Mouse (Mus musculus): Measurements from ENCODE around the gene Sipa1l2.

Gene Sipa1l2

DNA sequence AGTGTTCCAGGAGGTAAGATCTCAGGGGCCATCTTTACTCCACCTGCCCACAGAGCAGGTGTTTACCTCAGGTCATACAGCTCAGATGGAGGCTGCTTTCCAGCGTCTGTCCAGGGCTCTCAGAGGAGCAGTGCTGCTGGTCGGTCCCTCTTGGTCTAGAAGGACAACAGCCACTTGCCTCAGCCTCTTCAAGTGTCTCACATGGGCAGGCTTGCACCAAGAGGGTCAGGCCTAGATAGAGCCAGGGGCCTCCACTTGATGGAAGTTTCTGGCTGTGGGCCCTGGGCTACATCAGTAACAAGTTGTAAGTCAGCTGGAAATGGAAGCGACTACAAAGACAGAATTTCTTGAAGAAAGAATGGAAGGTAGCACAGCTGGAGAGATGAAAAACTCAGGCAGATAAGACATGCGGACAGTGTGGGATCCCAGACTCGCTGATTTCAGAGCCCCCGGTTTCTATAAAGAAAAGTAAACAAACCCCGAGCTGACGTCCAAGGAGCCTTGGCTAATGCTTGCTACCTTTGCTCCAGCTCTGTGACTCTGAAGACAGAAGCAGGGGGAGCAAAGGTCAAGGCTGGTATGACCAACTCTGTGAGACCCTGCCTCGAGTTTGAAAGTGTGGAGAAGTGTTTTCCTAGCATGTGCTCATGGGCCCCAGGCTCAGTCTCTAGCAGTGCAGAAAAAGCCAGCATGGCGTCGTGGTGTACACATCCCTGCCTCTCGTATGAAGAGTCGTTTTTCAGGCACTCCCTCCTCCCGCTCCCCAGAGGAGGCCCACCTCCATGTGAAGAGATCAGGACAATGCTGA is 58.5 kb downstream of the Sipa1l2 start:
- DNase-seq, result no peak

DNA sequence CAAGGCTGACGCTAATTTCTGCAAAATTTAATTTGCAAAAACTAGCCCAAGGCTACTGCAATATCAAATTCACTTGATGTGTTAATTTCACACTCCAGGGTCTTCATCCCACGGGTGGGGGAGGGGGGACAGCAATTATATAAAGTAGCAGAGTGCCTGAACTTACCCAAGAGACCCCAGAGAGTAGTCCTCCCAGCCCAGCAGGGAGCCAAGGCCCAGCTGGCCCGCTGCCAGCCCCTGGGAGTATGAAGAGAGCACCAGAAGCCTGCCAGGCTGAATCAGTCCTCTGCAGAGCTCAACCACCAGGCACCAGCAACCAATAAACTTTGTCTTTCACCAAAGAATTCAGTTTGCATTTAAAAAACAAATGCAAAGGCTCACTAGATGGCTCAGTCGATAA is 59.8 kb downstream of the Sipa1l2 start:
- no peak for DNase-seq

DNA sequence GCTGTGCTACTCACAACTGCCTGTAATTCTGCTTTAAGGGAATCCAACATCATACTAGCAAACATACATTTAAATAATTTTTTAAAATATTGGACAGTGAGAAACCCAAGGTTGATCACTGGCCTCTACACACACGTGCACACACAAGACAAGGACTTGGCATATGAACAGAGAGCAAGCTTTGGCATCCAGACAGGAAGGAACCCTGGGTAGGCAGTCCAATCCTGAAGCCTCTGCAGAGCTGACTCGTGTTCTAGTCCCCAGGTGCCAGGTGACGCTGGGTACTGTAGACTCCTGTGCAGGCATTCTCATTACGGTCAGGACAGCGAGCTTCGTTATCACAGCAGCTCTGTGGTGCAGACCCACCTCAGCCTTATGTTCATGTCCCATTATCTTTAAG is 60.4 kb downstream of the Sipa1l2 start:
- DNase-seq, result no peak

DNA sequence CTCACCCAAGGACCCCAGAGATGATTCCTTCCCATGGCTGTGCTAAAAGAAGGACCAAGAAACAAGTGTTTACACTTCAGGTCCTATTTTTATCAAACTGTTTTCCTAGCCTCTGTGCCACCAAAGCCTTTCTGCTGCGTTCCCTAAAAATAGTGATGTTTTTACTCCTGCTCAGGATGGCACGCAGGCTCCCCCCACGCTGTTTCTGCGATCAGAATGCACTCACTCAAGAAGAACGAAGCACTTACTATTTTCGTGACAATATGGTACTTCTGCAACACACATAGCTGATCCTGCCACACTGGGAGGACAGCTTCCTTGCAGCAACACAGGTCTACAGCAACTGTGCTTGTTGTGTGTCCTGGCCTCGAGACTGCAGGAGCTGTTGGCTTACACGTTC is 62.3 kb downstream of the Sipa1l2 start:
- no peak for DNase-seq

DNA sequence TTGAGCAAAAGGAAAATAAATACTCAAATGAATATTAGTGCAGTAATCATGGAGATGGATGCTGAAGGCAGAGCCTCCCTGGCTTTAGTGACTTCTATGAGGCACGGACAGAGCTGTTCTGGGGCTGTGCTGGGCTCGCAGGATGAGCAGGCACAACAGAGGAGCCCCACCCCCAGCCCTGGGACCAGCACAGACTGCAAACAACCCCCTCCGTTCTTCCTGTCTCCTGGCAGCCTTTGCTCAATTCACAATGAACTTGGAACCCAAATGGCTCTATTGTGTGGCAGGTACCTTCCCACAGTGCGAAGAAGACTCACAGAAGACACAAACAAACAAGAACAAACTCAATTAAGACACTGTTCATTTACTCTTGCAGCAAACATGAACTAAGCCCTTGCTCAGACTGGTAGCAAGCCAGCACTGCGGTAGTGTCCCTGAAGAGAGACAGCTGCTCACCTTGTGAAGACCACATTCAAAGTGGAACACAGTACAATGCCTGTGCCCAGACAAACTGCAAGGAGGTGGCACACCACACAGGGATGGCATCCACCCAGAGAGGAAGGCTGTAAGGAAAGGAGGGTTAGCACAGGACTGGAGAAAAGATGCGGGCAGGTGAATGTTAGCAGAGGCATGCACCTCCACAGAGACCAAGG is 64.9 kb downstream of the Sipa1l2 start:
- no peak for DNase-seq

DNA sequence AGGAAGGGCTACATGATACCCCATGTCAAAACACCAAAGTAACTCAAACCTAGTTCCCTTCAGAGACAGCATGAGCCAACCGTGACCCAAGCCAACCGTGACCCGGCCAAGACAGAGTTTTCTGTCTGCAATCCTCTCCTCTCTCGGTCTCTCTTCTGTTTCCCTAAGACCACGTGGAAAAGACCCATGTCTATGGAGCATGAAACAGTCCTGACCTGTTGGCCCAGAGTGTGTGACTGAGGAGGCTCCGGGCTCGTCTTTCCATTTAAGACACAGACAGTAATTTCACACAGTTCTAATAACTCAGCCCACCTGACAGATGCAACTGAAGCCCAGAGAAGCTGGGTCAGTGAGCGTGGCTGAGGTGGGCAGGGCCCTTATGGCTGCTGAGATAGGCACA is 65.8 kb downstream of the Sipa1l2 start:
- no peak for DNase-seq

DNA sequence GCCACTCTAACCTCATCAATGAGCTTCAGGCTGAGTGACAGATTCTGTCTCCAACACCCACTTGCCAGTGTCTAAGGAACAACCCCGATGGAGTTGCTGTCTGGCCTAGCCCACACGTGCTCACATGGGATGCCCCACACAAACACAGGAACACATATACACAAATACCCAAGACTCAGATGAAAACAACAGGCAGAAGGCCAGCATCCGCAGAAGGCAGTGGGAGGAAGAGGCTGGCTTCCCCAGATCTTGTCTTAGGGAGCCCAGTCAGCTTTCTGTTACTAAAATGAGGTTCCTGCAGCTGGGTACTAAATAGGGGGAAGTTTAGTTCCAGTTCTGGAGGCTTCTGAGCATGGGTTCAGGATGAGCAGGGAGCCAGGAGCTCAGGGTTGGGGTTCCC is 66.8 kb downstream of the Sipa1l2 start:
- DNase-seq, result no peak

DNA sequence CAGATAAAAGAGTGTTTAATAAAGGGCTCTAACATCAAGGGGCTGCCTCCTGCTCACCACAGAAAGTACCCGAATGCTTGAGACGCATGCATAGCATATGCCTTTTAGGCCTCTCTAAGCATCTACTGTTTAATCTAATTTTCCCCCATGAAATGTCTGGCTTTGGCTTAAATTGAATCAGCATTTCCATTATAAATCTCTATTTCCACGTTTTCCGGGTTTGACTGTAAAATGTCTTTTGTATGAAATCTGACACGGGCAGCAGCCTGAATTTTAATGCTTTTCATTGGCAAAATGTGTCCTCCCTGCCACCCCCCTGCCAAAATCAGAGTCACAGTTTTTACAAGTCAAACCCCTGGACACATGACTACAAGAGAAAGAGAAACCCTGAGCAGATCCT is 69.6 kb downstream of the Sipa1l2 start:
- no peak for DNase-seq

DNA sequence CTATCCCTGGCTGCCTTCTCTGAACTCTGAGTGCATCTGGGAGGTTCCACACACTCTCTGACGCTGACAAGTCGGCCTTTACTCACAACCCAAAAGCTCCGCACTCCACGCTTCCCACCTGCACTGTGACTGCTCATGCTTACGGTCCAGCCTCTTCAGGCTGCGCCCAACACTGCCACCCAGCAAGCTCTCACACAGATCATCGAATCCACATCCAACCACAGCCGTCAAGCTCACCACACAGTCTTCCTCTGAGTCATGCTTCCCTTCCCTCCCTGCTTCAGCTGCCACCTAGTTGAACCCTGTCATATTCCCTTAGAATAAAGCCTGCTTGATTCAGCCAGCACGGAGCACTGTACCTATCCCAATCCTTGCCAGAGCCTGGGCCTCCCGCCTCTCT is 71.1 kb downstream of the Sipa1l2 start:
- no peak for DNase-seq

DNA sequence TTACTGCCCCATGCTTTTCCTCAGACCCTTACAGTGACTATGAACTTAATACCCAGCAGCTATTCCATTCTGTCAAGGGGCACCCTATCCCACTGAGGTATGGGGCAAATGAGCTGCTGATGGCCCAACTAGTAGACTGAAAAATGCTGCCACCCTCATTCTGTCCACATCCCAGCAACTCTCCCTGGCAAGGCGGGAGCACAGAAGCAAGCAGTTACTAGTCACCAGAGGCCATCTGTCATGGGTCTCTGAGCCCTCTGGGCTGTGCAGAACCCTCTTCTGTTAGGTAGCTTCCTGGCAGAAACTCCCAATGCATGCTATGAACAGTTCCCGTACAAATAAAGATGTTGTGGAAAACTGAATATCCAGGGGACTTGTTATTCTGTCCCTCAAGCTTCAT is 74.1 kb downstream of the Sipa1l2 start:
- DNase-seq, result peak; percentile 43

DNA sequence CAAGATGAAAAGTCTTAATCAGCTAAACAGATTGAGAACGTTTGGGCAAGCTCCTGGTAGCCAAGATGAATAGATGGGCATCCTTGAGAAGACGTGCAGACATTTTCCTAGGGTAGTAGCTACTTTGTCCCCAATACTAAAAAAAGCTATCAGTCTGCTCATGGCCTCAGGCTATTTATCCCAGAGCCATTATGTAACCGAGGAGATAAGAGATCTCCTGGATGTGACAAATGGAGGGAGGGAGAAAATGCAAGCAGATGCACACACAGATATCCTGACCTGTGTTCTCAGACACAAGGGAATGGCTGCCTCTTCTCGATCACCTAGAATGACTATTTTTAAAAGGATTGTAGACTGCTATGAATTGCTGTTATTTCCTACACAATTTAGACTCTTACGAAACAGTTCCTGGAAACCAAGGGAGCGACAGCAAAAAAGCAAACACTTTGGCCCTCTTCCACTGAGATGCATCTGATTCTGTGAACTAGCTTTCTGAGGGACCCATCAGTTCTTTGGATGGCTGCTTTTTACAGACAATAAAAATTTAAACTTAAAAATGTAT is 76.3 kb downstream of the Sipa1l2 start:
- DNase-seq, result no peak

DNA sequence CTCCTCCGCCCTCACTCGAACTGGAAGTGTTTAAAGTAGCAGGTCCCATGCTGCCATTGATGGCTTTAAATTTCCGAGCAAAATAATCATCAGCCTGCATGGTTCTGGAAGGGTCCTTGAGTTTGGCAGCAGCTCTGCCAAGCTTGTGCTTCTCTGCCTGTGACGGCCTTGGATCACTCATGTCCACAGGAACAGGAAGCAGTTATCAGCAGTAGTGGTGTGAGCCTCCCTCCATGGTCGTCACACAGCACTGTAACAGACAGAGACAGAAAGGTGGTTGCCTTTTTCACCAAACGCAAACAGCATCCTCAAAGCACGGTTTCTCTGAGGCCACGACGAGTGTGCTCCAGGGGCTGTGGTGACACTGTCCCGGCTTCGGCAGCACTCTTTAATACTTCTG is 77.2 kb downstream of the Sipa1l2 start:
- no peak for DNase-seq

DNA sequence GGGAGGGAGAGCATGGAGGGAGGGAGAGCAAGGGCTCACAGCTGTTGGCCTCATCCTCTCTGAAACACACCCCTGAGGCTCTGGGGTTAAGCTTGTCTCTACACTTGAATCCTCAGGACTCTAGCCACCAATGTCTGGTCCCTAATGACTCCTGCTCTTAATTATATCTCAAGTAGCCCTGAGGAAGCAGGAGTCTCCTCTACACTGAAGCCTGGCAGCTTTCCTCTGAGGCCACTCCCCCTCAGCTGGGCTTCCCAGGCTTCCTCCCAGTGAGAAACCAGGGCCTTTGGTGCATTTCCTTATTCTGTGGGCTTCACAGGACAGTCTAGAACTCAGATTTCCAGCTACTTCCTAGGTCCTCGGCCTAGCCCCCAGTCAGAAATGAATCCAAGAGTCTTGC is 80.9 kb downstream of the Sipa1l2 start:
- DNase-seq, result no peak

DNA sequence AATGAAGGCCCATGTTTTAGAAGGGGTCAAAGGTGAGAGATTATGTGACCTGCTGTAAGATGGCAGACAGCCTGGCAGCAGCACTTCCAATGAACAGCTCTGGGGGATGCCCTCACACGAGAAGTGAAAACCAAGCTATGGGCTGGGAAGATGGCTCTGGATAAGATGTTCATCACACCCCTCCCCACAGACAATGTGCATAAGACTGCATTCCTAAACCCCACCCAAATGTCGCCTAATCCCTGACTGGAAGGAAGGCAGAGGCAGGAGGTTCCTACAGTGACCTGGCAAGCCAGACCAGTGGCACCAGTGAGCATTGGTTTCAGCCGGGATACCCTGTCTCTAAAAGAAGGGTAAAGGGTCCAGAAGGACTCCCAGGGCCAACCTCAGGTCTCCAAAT is 83.9 kb downstream of the Sipa1l2 start:
- no peak for DNase-seq

DNA sequence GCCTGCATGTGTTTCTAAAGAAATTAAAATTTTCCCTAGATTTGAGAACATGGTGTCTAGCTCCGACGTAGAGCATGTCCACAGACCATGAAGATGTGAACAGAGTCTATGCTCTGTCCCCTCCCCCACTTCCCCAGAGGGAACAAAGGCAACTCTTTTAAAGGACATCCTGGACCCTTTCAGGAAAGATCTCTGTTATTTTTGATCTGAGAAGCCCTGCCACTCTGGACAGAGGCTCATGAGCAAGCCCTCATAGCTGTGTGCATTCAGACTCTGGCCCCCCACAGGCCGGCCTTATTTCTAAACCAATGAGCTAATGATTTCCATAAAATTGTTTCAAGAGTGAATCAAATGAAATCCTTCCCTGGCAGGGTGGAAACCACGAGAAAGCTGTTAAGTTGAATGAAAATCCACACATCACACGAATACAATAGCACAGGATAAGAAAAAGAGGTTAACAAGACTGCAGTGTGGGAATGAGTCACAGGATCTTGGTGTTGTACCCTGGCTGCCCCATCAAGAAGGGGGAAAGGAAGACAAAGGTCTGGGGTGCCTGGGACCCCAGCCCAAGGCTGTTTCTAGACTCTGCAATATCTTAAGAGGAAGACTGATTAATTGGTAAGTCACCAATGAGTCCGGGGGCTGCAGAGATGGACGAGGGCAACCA is 84.9 kb downstream of the Sipa1l2 start:
- DNase-seq, result no peak

DNA sequence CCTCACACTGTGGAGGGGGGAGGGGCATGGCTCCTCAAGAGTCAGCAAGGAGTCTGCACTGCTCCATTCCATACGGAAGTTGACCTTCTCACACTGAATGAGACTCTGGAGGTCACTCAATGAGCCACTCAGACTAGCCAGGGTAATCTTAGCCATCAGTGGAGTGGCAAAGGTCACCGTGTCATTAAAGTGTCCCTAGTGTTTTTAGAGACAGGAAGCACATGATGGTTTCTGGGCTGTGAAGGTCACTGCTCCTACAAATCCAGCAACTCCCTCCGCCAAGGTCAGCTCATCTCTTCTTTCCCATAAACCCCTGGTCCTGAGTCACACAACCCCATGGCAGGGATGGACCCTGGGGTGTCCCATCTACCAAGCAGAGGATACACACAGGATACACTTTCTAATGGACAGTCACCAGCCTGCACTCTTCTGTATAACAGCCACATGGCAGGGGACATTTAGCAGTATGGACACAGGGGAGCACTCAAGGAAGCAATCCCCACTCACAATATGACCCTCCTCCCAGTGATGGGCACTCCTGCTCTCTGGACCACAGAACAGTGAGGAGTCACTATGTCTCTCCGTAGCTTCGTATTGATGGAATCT is 87.0 kb downstream of the Sipa1l2 start:
- DNase-seq, result no peak

DNA sequence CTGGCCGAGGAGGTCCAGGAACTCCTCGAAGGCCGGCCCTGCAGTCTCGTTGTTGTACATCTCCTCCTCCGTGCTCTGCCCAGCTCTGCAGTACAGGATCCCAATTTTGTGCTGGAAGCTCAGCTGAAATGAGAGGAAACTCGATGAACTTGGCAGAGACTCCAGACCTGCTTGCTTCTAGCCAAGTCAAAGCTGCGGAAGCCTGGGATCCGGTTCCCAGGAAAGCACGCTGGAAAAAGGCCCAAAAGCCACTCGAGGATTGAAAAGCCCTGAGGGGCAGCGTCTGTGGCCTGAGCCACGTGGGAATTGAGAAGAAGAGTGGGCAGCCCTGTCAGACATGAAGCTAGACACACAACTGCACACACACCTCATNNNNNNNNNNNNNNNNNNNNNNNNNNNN is 94.7 kb downstream of the Sipa1l2 start:
- peak; percentile 67 for DNase-seq

DNA sequence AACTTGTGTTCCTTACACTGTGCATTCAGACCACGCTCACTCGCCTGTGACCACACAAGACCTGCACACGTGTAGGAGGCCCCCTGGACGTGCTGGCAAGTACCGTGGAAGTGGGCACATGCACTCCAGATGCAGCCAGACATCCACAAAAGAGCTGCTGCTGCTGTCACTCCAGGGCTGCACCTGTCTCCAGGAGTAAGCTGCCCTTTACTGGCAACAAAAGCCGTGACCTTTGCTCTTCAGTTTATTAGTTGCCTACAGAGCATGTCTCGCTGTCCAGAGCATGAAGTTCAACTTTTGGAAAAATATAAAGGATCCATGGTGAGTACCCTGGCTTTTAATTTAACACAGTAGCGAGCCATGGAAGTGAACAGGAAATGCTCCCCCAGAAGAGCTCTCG is 98.2 kb downstream of the Sipa1l2 start:
- DNase-seq, result no peak

DNA sequence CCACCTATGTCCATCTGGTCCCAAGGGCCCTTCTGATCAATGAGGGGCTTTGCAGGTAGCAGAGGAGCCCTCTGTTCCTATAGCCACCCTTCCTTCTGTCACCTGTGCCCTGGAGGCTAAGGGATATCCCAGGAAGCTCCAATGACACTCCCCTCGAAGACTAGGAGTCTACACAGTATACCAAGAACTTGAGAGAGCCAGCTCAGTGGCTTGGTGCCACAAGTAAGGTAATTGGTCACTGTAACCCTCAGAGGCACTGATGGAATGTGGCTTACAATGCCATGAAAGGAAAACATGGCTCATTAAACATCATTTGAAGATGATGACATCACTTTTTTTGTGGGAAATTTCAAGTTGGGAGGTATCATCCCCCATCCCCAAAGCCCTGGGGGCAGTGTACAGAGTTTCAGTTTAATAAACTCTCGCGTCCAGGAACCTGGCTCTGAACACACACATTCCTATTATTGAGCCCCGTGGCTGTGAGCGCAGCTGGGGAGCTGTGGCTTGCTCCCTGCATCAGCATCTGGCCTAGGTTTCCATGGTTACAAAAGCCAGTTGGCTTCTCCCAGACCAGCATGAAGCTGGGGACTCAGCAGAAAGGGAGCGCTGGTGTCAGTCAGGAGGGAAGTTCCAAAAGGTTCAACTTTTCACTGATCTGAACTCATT is 104.3 kb downstream of the Sipa1l2 start:
- no peak for DNase-seq

DNA sequence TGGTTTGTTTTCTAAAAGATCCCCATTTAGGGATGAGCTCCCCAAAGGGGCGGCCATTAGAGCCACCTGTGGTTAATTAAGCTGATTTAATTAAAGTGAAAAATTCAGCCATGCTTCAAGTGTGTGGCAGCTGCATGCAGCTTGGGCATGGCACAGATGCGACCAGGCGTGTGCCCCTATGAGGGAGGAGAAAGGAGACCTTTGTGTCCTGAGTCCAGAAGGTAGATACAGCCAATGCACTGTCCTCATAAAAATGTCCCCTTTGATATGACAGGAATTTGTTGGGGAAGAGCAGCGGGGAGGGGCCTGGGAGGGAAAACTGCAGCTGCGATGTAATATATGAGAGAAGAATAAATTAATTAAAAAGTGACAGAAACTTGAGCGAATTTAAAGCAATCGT is 106.7 kb downstream of the Sipa1l2 start:
- DNase-seq, result no peak

DNA sequence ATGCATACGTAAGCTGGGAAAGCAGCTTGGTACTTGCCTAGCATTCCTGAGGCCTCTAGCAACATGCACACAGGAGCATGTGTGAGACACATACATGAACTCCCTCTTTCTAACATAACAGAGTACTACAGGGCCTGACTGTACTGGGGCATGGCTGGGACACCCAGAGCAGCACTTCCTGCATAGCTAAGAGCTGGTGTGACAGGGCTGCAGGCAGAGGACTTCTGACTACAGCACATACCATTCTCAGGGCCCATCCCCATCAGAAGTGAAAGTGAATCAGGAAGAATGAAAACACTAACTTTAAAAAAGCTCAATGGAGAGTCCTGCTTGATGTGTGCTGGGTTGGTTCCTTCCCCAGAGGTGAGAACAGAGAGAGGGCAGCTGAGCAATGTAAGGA is 108.1 kb downstream of the Sipa1l2 start:
- DNase-seq, result no peak

DNA sequence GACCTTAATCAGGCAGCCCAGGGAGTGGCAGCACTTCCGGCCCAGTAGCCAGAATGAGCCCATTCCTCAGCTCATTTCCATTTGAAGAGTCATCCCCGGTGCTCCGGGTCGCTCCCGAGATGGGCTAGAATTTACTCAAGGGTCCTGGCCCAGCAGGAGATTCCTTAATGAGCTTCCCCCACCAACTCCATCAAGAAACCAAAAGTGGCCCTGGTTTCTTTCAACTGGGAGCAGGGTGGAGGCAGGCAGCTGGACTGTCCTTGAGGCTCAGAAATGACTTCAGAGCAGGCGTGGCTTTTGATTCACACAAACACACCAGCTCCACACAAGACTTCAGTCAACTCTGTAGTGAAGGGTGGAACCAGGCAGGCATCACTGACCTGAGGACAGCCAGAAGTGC is 109.0 kb downstream of the Sipa1l2 start:
- DNase-seq, result no peak

DNA sequence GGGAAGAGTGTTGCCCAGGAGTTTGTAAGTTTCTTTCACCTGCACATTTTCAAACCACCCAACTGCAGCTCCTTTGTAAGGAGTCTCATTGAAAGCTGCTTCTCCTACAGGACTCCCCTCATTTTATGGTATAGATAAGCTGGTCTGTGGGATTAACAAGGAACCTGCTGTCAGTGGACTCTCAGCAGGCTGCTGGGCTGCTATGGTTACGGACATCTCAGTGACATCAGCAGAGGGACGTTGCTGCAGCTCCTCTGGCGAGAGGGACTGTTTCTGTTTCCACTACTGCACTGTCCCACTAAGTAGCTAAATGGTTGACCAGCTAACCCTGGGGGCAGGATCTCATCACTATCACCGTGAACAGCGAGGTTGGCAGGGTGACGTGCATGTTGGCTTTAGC is 120.6 kb downstream of the Sipa1l2 start:
- no peak for DNase-seq

Data from cerebellum, adult 8-10 months (tissue).